Mouse (Mus musculus) forebrain, embryonic 14.5 days (tissue): Measurements from ENCODE around the gene 4930447C04Rik. TPM values are rescaled to one million over a fixed set of nuclear protein-coding genes. Genes with fewer than 3 reads are reported as not detected.

ENCODE experiments used
- ATAC-seq: fragments of 200-750 bp; cut with Nextera tagmentation; 2 replicates; pipeline ENCODE4 v1.8.0; 2017; ENCODE audit warnings: mild to moderate bottlenecking, moderate library complexity
- DNase-seq: peaks from one replicate; pipeline ENCODE4 v3.0.0-alpha.2; 2015; ENCODE audit warnings: low spot score
- H3K27ac ChIP-seq: fragments of 300-500 bp; sonication (generic); 2 replicates; pipeline ENCODE4 v1.5.1; 2014; ENCODE audit warnings: low read depth, mild to moderate bottlenecking, control low read depth, low read length, moderate library complexity
- H3K27me3 ChIP-seq: fragments of 300-500 bp; sonication (generic); replicated peaks from 2 replicates; pipeline ENCODE4 v1.6.1; 2014; ENCODE audit warnings: low read length, control low read depth, mixed read lengths; ENCODE audit not compliant: control insufficient read depth, insufficient read depth
- H3K36me3 ChIP-seq: fragments of 300-500 bp; sonication (generic); 2 replicates; pipeline ENCODE4 v1.6.1; 2014; ENCODE audit warnings: low read length, control low read depth; ENCODE audit not compliant: control insufficient read depth, insufficient read depth
- H3K4me1 ChIP-seq: fragments of 300-500 bp; sonication (generic); 2 replicates; pipeline ENCODE4 v1.6.1; 2014; ENCODE audit warnings: antibody characterized with exemption, low read length, control low read depth; ENCODE audit not compliant: control insufficient read depth, insufficient read depth
- H3K4me2 ChIP-seq: fragments of 300-500 bp; sonication (generic); 2 replicates; pipeline ENCODE4 v1.6.1; 2014; ENCODE audit warnings: mild to moderate bottlenecking, control low read depth, low read length
- H3K4me3 ChIP-seq: fragments of 300-500 bp; sonication (generic); 2 replicates; pipeline ENCODE4 v1.5.1; 2014; ENCODE audit warnings: low read depth, low read length, control low read depth
- H3K9ac ChIP-seq: fragments of 300-500 bp; sonication (generic); 2 replicates; pipeline ENCODE4 v1.6.1; 2014; ENCODE audit warnings: mild to moderate bottlenecking, low read length, control low read depth, moderate library complexity
- H3K9me3 ChIP-seq: fragments of 300-500 bp; sonication (generic); replicated peaks from 2 replicates; pipeline ENCODE4 v1.6.1; 2016; ENCODE audit warnings: low read length, control low read depth, mixed read lengths; ENCODE audit not compliant: control insufficient read depth
- WGBS: fragments of 180-500 bp; shearing (Covaris S2); extraction: QIAGEN DNeasy Blood & Tissue Kit; methylation state at CpG from one replicate; pipeline ENCODE4 v1.1.7; 2014; 5-methylcytosine and 5-hydroxymethylcytosine counted together
- polyA plus RNA-seq: library from polyadenylated mRNA; unstranded; fragments of >200 nt; fragmentation: Nextera tagmentation; extraction: Ambion mirVana; gene quantifications from 2 replicates; pipeline ENCODE4 v1.2.1, GENCODE M21; 2014

The 4930447C04Rik gene
- polyA plus RNA-seq, 1 experiment from 2014 or later = 1.3 TPM

- no peaks in the 10 kb centered on the region for H3K9me3 ChIP-seq
- 83% methylated on average over 4 of the region's 4 CpGs for WGBS
- H3K36me3 ChIP-seq = no peaks in the 10 kb centered on the region
- ATAC-seq = no peak
- H3K27ac ChIP-seq = no peak overlapping the region
- H3K4me3 ChIP-seq = no peak overlapping the region
- no peaks in the 10 kb centered on the region for H3K4me1 ChIP-seq
- H3K27me3 ChIP-seq = peaks cover 13% of the 10 kb centered on the region; the same call in 1 of the 2 replicates
- DNase-seq = no peak
- no peak overlapping the region for H3K9ac ChIP-seq
- H3K4me2 ChIP-seq = no peak overlapping the region
Observed at GRCm38 (mm10) chr12:72837302-72837701, 103.3 kb downstream of the 4930447C04Rik start.

- Histone ChIP-seq H3K36me3 (no peaks in the 10 kb centered on the region), H3K9ac (no peak overlapping the region), H3K4me3 (no peak overlapping the region), H3K4me2 (no peak overlapping the region), H3K27ac (no peak overlapping the region), H3K4me1 (peaks cover 3% of the 10 kb centered on the region; the same call in 1 of the 2 replicates), H3K9me3 (no peaks in the 10 kb centered on the region), H3K27me3 (peaks cover 14% of the 10 kb centered on the region; the same call in 1 of the 2 replicates)
- no peak for ATAC-seq
- 75% methylated on average over 8 of the region's 8 CpGs for WGBS
- DNase-seq = no peak
Observed at GRCm38 (mm10) chr12:72835518-72836015, 105.0 kb downstream of the 4930447C04Rik start.

- no peaks in the 10 kb centered on the region for H3K36me3 ChIP-seq
- H3K4me3 ChIP-seq = no peak overlapping the region
- no peak overlapping the region for H3K9ac ChIP-seq
- peaks cover 3% of the 10 kb centered on the region; the same call in 1 of the 2 replicates for H3K4me1 ChIP-seq
- H3K27ac ChIP-seq = no peak overlapping the region
- no peak overlapping the region for H3K4me2 ChIP-seq
- peaks cover 15% of the 10 kb centered on the region; the same call in 1 of the 2 replicates for H3K27me3 ChIP-seq
- no peaks in the 10 kb centered on the region for H3K9me3 ChIP-seq
- WGBS = 71% methylated on average over 14 of the region's 14 CpGs
- DNase-seq (no peak), ATAC-seq (no peak)
Observed at GRCm38 (mm10) chr12:72834773-72835517, 105.6 kb downstream of the 4930447C04Rik start.

- Histone ChIP-seq H3K9me3 (no peaks in the 10 kb centered on the region), H3K36me3 (no peaks in the 10 kb centered on the region), H3K9ac (peak overlapping the region; percentile 57), H3K27ac (no peak overlapping the region), H3K27me3 (peaks cover 15% of the 10 kb centered on the region; the same call in 1 of the 2 replicates), H3K4me2 (peak overlapping the region; percentile 52), H3K4me3 (peak overlapping the region; percentile 23), H3K4me1 (peaks cover 3% of the 10 kb centered on the region; the same call in 1 of the 2 replicates)
- ATAC-seq (peak; percentile 88), DNase-seq (peak; percentile 67)
- 8% methylated on average over 42 of the region's 42 CpGs for WGBS
Observed at GRCm38 (mm10) chr12:72831711-72832432, 108.7 kb downstream of the 4930447C04Rik start.

Other genes with a start within 250 kb of the 4930447C04Rik start
- gene Ppm1a, start 183.3 kb downstream of the 4930447C04Rik start, polyA plus RNA-seq = 45.8 and 53.0 TPM in 2 replicates
- 1.5 and 1.9 TPM in 2 replicates for gene Six6, start 882 bp downstream of the 4930447C04Rik start, polyA plus RNA-seq
- 0.36 and 0.52 TPM in 2 replicates for gene Six1, start 113.1 kb upstream of the 4930447C04Rik start, polyA plus RNA-seq
- gene Six4, start 172.7 kb upstream of the 4930447C04Rik start, polyA plus RNA-seq = 0.39 and 0.43 TPM in 2 replicates
- gene Mnat1, start 182.9 kb upstream of the 4930447C04Rik start, polyA plus RNA-seq = 24.5 and 26.7 TPM in 2 replicates